Mouse (Mus musculus) liver, embryonic 15.5 days (tissue): ENCODE measurements at regions not wholly inside any gene's neighbourhood (a gene's known extent, or its start where the extent isn't known, plus 50 kb on each side); places are given as distances from the start of the nearest gene placed in this dataset.

Experiments used
- ATAC-seq: fragments of 200-750 bp; cut with Nextera tagmentation; 2 replicates; pipeline ENCODE4 v1.8.0; 2017; ENCODE audit warnings: moderate number of reproducible peaks, mild to moderate bottlenecking, moderate library complexity; ENCODE audit not compliant: insufficient read depth
- H3K27ac ChIP-seq: fragments of 300-500 bp; sonication (generic); replicated peaks from 2 replicates; pipeline ENCODE4 v1.5.1; 2015; ENCODE audit warnings: mild to moderate bottlenecking, inconsistent platforms
- H3K27me3 ChIP-seq: fragments of 300-500 bp; sonication (generic); 2 replicates; pipeline ENCODE4 v1.6.1; 2015; ENCODE audit warnings: mild to moderate bottlenecking, inconsistent platforms
- H3K36me3 ChIP-seq: fragments of 300-500 bp; sonication (generic); replicated peaks from 2 replicates; pipeline ENCODE4 v1.6.1; 2015; ENCODE audit warnings: moderate library complexity, mild to moderate bottlenecking, inconsistent platforms
- H3K4me1 ChIP-seq: fragments of 300-500 bp; sonication (generic); replicated peaks from 2 replicates; pipeline ENCODE4 v1.6.1; 2015; ENCODE audit warnings: inconsistent platforms
- H3K4me2 ChIP-seq: fragments of 300-500 bp; sonication (generic); 2 replicates; pipeline ENCODE4 v1.6.1; 2015; ENCODE audit warnings: moderate library complexity, mild to moderate bottlenecking, inconsistent platforms
- H3K4me3 ChIP-seq: fragments of 300-500 bp; sonication (generic); replicated peaks from 2 replicates; pipeline ENCODE4 v1.5.1; 2015; ENCODE audit warnings: mild to moderate bottlenecking, inconsistent platforms
- H3K9ac ChIP-seq: fragments of 300-500 bp; sonication (generic); 2 replicates; pipeline ENCODE4 v1.6.1; 2015; ENCODE audit warnings: moderate library complexity, mild to moderate bottlenecking, inconsistent platforms
- H3K9me3 ChIP-seq: fragments of 300-500 bp; sonication (generic); replicated peaks from 2 replicates; pipeline ENCODE4 v1.6.1; 2016; ENCODE audit warnings: inconsistent platforms
- WGBS: fragments of 180-500 bp; shearing (Covaris S2); methylation state at CpG from one replicate; pipeline ENCODE4 v1.1.7; 2015; ENCODE audit warnings: mixed read lengths; ENCODE audit not compliant: insufficient replicate concordance; 5-methylcytosine and 5-hydroxymethylcytosine counted together

DNA sequence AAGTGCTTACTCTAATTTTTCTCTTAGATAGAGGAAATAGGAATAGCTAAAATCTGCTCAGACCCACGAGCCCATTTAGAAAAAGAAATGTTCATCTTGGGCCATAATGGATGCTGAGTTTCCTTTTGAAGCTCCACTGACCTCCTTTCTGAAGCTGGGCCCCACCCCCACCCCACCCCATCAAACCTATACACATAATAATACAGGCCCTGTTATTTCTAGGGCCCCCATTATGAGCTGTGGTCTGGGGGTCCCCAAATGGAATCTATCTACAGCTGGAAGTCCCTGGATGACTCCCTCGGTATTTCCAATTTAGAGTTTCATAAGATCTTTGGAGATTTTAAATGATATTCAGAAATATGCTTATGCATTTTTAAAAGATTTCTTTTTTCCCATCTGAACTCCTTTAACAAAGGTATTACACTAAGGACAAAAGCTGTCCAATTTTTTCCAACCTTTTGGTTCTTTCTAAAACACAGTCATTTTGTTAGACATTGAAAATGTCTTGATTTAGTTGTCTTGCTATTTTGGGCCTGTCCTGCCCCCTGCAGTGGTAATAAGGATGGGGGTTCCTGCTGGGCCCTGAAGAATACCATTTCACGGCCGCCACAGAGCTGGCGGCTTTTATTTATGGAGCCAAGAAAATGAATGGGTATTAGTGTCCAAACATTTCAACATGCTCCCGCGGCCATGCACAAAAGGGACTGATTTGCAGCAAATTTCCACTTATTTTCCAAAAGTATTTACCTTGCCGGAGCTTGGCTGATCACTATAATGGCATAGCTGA is 363.1 kb downstream of the Nr2f2 start:
- no peaks in the 10 kb centered on the region for H3K9me3 ChIP-seq
- no peak overlapping the region for H3K27ac ChIP-seq
- no peak overlapping the region for H3K4me2 ChIP-seq
- H3K4me1 ChIP-seq, result no peaks in the 10 kb centered on the region
- no peaks in the 10 kb centered on the region for H3K27me3 ChIP-seq
- 59% methylated on average over 8 of the region's 8 CpGs for WGBS
- ATAC-seq, result no peak
- no peaks in the 10 kb centered on the region for H3K36me3 ChIP-seq
- no peak overlapping the region for H3K4me3 ChIP-seq
- no peak overlapping the region for H3K9ac ChIP-seq

DNA sequence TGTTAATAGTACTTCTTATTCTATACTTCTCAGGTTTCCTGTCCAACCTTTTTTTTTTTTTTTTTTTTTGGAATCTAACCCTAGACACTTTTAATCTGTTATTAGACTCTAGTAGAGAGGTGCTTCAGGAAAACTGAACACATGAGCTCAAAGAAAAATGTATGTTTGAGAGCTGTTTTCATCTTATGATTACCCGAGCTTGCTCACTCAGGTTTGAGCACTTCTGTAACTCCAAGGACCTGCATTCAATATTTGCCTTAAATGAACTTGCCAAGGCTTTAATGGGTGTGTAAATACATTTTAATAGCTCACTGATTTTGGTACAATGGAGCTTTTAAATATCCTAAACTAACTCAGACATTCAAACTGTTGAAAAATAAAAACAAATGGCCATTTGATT is 367.8 kb downstream of the Nr2f2 start:
- Histone ChIP-seq H3K36me3 (no peaks in the 10 kb centered on the region), H3K9ac (no peak overlapping the region)
- 57% methylated on average over 1 of the region's 1 CpGs for WGBS

DNA sequence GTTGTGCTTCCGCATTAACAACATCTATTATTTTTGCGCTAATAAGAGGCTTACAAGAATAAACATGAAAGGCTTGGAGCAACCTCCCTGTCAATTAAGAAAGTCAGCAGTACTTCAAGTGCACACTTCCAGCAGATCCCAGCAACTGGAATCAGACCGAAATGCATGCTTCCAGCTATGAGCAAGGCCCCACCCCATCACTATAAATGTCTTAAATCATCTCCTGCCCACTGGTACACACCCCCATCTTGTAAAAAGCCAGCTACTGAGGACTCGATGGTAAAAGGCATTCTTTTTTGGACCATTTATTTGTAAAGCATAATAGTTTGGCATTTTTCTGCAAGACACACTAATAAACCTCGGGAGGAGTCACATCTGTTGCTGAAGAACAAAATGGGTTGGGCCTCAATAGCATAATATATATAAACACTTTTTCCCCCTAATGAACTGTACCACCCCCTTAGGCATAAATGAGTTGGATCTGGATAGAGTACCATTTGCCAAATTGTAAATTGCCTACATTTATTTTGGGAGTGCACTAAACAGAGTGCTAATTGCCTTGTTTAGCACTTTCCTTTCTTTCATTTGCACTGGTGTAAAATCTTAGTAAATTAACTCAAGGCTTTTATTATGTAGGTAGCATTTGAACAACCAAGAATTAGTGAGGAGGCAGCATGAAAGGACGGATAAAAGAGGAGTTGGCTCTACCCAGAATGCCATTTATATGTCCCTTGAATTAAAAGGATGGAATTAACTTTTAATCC is 371.8 kb downstream of the Nr2f2 start:
- H3K36me3 ChIP-seq, result no peaks in the 10 kb centered on the region
- no peaks in the 10 kb centered on the region for H3K27me3 ChIP-seq
- WGBS, result 63% methylated on average over 6 of the region's 6 CpGs
- H3K4me2 ChIP-seq, result no peak overlapping the region
- no peak for ATAC-seq
- H3K27ac ChIP-seq, result no peak overlapping the region
- no peak overlapping the region for H3K9ac ChIP-seq
- H3K4me3 ChIP-seq, result no peak overlapping the region
- H3K4me1 ChIP-seq, result no peaks in the 10 kb centered on the region
- no peaks in the 10 kb centered on the region for H3K9me3 ChIP-seq

More for the DNA sequence above, 367.8 kb downstream of the Nr2f2 start:
- Histone ChIP-seq H3K4me2 (no peak overlapping the region), H3K4me1 (no peaks in the 10 kb centered on the region), H3K27ac (no peak overlapping the region), H3K9me3 (no peaks in the 10 kb centered on the region), H3K27me3 (no peaks in the 10 kb centered on the region), H3K4me3 (no peak overlapping the region)
- no peak for ATAC-seq

DNA sequence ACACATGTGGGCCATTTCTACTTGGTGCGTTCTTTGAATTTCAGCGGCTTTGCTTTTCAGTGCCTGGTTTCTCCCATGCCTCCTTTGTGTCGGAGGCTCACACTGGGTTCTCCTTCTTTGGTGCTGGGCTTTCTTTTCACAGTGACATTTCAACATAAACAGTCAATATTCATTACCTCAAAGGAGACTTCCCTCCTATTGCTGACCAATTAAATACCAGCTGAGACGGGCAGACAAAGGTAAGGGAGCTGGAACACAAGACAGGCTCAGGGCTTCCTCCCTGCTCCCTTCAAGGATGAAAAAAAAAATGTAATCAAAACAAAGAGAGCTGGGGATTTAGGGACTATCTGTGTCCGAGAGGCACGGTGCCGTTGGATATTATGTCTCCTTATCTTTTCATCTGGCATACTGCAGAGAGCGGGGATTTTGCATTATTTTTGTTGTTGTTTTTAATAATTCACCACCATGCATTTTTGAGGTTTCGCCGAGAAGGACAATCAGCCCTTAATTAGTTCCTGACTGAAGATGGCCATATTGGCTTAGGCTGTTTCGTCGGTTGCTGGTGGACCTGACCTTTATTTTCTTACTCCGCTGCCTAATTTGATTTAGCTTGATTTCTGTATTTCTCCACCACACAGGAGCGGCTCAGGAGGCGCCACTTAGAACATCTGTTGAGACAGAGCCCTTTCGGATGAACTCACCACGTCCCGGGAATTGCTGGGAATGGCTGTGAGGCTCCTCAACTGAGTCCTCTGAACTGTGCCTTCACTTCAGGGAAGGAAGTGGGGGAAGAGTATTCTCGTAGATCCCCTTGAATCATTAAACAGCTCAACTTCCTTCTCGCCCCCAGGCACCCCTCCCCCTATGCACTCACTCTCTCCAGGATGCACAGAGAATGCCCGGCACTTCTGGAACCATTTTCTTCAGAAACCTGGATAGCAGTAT is 373.9 kb downstream of the Nr2f2 start:
- 13% methylated on average over 21 of the region's 21 CpGs for WGBS
- Histone ChIP-seq H3K36me3 (no peaks in the 10 kb centered on the region), H3K4me3 (no peak overlapping the region), H3K9ac (no peak overlapping the region), H3K4me1 (no peaks in the 10 kb centered on the region), H3K4me2 (no peak overlapping the region; the same call in 1 of the 2 replicates), H3K27ac (no peak overlapping the region), H3K9me3 (no peaks in the 10 kb centered on the region), H3K27me3 (no peaks in the 10 kb centered on the region)
- no peak for ATAC-seq

DNA sequence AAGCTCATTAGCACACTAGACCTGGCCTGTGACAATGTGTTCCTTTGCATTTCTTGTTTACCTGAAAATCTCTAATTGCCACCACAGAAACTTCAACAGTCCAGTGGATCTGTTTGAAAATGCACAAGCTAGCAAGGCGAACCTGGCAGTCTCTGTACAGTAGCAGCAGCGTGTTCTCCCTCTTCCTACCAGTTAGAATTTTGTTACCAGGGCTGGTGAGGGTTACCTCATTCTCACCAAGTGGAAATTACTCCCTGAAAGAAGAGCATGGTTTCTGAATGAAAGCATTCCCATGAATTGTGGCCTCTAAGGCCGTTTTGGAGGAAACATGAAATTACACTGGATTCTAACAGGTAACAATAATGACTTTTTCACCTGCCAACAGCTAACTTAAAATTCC is 374.6 kb downstream of the Nr2f2 start:
- no peaks in the 10 kb centered on the region for H3K27me3 ChIP-seq
- 18% methylated on average over 3 of the region's 3 CpGs for WGBS
- no peaks in the 10 kb centered on the region for H3K4me1 ChIP-seq
- no peak overlapping the region for H3K4me3 ChIP-seq
- no peak overlapping the region for H3K4me2 ChIP-seq
- H3K9ac ChIP-seq, result no peak overlapping the region
- no peaks in the 10 kb centered on the region for H3K36me3 ChIP-seq
- no peak overlapping the region for H3K27ac ChIP-seq
- no peak for ATAC-seq
- H3K9me3 ChIP-seq, result no peaks in the 10 kb centered on the region

DNA sequence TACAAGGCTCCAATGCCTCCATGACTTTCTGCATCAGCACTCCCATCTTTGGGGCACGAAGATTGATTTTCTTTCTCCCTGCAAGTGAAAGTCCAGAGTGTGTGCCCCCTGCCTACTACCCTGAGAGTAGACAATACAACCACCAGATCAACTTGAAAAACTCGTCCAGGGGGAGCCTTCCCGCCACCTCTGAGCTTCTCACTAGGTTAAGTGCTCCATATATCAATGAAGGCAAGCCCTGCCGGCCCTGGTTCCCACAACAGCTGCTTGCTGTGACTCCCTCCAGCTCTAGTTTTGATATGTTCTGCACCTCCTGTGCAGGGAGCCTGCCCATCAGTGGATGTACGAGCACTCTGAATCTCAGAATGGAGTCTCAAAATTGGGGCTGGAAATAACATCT is 377.8 kb downstream of the Nr2f2 start:
- H3K4me1 ChIP-seq, result no peaks in the 10 kb centered on the region
- H3K4me3 ChIP-seq, result no peak overlapping the region
- no peaks in the 10 kb centered on the region for H3K27me3 ChIP-seq
- no peaks in the 10 kb centered on the region for H3K36me3 ChIP-seq
- no peak overlapping the region for H3K27ac ChIP-seq
- H3K4me2 ChIP-seq, result no peak overlapping the region
- WGBS, result 23% methylated on average over 5 of the region's 5 CpGs
- no peak for ATAC-seq
- H3K9me3 ChIP-seq, result no peaks in the 10 kb centered on the region
- H3K9ac ChIP-seq, result no peak overlapping the region

DNA sequence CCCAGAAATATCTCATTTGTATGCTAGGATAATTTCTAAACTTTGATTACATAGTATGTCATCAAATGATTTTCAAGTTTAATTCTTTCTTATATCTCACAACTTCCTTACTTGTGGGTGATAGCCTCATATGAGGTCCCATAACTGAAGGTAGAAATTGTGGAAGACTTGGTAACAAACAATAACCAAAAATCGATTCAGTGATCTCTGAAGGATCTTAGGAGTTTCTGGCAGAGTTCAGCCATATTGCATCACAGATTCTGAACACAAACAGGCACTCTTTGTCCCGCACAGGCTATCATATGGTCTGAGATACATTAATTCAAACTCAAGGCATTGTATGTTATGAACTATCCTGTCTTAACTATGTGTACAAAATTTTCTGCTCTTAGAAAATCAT is 385.2 kb downstream of the Nr2f2 start:
- H3K9ac ChIP-seq, result no peak overlapping the region
- H3K27ac ChIP-seq, result no peak overlapping the region
- no peak for ATAC-seq
- no peaks in the 10 kb centered on the region for H3K27me3 ChIP-seq
- WGBS, result 36% methylated on average over 2 of the region's 2 CpGs
- H3K36me3 ChIP-seq, result no peaks in the 10 kb centered on the region
- no peaks in the 10 kb centered on the region for H3K9me3 ChIP-seq
- H3K4me1 ChIP-seq, result no peaks in the 10 kb centered on the region
- no peak overlapping the region for H3K4me3 ChIP-seq
- no peak overlapping the region for H3K4me2 ChIP-seq

DNA sequence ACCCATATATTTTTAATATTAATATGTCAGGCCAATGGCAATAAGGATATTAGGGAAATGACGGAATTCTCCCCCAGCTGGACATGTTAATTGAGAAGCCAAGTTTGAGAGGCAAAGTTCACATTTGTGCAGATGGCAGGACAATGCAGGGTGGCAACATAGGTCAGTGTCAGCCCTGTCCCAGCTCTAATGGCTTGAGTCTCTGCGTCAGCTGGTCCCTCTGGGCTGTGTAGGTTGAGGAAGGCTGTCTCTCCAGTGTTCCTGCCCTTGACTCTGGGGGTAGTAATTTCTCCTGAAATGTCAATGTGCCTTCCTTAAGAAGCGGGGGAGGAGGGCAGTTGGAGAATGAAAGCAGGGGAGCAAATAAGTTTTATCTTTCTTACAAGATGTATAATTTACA is 390.2 kb downstream of the Nr2f2 start:
- no peaks in the 10 kb centered on the region for H3K9me3 ChIP-seq
- H3K4me2 ChIP-seq, result no peak overlapping the region
- no peak overlapping the region for H3K4me3 ChIP-seq
- no peaks in the 10 kb centered on the region for H3K27me3 ChIP-seq
- no peaks in the 10 kb centered on the region for H3K36me3 ChIP-seq
- ATAC-seq, result no peak
- 66% methylated on average over 3 of the region's 3 CpGs for WGBS
- no peaks in the 10 kb centered on the region for H3K4me1 ChIP-seq
- H3K27ac ChIP-seq, result no peak overlapping the region
- no peak overlapping the region for H3K9ac ChIP-seq

DNA sequence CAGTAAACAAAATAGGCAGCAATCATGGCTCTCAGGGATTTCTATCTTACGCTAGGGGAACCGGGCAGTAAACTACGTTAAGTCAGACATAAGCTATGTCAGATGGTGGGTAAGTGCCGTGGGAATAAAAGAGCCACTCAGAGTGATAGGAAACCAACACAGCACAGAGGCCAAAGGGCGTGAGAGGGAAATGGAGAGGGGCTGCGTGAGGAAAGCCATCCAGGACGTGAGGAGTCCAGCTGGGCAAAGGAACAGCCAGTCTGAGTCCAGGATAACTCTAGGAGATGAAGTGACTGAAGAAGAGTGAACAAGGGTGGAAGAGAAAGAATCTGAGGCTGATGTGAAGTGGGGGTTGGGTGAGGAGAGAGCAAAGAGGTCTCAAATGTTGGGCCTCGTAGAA is 402.5 kb downstream of the Nr2f2 start:
- 55% methylated on average over 8 of the region's 8 CpGs for WGBS

DNA sequence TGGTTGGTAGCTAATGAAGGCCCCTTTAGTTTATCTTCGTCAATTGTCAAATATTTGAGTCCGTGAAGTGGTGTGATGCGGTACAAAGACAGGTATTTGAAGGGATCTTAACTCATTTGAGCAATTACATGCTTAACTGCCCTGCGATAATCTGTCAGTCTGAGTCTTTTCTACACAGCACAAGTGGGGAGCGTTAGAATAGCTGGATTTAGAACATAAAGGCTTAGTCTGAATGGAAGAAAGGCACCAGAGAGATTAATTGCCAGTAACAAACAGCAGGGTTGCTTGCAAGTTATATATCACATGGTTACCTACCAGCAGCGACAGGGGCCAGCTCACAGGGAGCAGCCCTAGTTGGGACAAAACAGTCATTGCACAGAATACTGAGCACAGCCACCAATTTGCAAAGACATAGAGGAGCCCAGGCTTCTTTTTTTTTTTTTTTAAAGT is 416.3 kb downstream of the Nr2f2 start:
- Histone ChIP-seq H3K27me3 (no peaks in the 10 kb centered on the region), H3K4me3 (no peak overlapping the region), H3K4me1 (no peaks in the 10 kb centered on the region), H3K36me3 (no peaks in the 10 kb centered on the region), H3K4me2 (no peak overlapping the region), H3K9ac (no peak overlapping the region), H3K9me3 (no peaks in the 10 kb centered on the region), H3K27ac (no peak overlapping the region)
- no peak for ATAC-seq
- 58% methylated on average over 6 of the region's 6 CpGs for WGBS

More for the DNA sequence above, 402.5 kb downstream of the Nr2f2 start:
- no peak overlapping the region for H3K4me2 ChIP-seq
- H3K27me3 ChIP-seq, result no peaks in the 10 kb centered on the region
- H3K36me3 ChIP-seq, result no peaks in the 10 kb centered on the region
- H3K27ac ChIP-seq, result no peak overlapping the region
- no peaks in the 10 kb centered on the region for H3K4me1 ChIP-seq
- H3K9me3 ChIP-seq, result no peaks in the 10 kb centered on the region
- ATAC-seq, result no peak
- no peak overlapping the region for H3K4me3 ChIP-seq
- H3K9ac ChIP-seq, result no peak overlapping the region

DNA sequence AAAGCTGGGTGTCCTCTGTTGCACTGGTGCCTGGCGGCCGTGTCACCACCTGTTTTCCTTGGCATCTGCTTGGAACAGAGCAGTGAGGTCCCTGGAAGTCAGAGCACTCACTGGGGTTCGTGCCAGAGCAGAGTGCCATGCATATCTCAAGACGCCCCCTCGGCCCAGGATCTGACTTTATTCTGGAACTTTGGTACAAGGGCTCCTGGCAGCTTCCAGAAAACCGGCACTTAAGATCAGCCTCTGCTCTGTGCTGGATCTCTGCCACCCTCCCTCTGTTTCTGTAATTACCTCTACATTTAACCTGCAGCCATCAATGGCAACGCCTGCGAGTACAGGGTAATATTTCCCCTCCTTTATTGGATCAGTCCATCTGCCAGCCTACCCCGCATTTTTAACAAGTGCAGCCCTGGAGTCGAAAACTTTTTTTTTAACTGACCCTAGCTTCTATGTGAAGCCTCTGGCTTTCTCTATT is 416.9 kb downstream of the Nr2f2 start:
- H3K27me3 ChIP-seq, result no peaks in the 10 kb centered on the region
- no peaks in the 10 kb centered on the region for H3K36me3 ChIP-seq
- ATAC-seq, result no peak
- H3K4me3 ChIP-seq, result no peak overlapping the region
- H3K4me2 ChIP-seq, result no peak overlapping the region
- no peaks in the 10 kb centered on the region for H3K4me1 ChIP-seq
- H3K9ac ChIP-seq, result no peak overlapping the region
- WGBS, result 62% methylated on average over 10 of the region's 10 CpGs
- no peaks in the 10 kb centered on the region for H3K9me3 ChIP-seq
- no peak overlapping the region for H3K27ac ChIP-seq
